ENCODE assay signal across 16 mouse cellular contexts in the genomic region with DNA sequence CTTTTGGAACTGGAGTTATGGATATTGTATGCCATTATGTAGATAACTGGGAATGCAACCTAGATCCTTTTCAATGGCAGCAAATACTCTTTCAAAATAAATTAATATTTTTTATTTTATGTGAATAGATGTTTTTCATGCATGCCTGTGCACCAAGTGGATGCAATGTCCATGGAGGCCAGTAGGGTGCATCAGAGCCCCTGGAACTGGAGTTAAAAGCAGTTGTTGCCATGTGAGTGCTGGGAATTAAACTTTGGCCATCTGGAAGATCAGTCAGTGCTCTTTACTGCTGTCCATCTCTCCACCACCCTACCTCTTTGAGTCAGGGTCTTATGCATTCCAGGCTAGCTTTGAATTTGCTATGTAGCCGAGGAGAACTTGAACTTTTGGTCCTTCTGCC. TPM values are rescaled to one million over a fixed set of nuclear protein-coding genes. Genes with fewer than 3 reads are reported as not detected.
DNase-seq lines count a peak whose midpoint lies in the region; ATAC-seq and TF ChIP-seq lines count a peak whose summit lies in the region.
"Had no signal": no experiment of that assay in that cellular context is flagged by ENCODE, and none has a peak within 500 bp of the region (broad histone marks: within the 10 kb centered on the region; RNA-seq: fewer than 3 reads in every experiment).

No protein-coding gene starts in this region.

- H3K4me2 ChIP-seq in midbrain, embryonic 11.5 days: no peak overlapping the region
- H3K4me2 ChIP-seq in midbrain, embryonic 13.5 days (replicated peaks): no peak overlapping the region
- H3K4me2 ChIP-seq: heart, embryonic 11.5 days; limb, embryonic 15.5 days; midbrain, embryonic 12.5 days had no signal

- no peak overlapping the region for H3K4me3 ChIP-seq in kidney, adult 2 months (ENCODE audit: insufficient read depth, low read depth, low read length)
- H3K4me3 ChIP-seq in midbrain, embryonic 11.5 days (ENCODE audit: low read depth, low read length): no peak overlapping the region
- H3K4me3 ChIP-seq in midbrain, embryonic 13.5 days (replicated peaks): no peak overlapping the region
- no peak overlapping the region for H3K4me3 ChIP-seq in E14TG2a.4 (replicated peaks; ENCODE audit: low read length)
- H3K4me3 ChIP-seq: limb, embryonic 15.5 days; midbrain, embryonic 12.5 days had no signal

- TF ChIP-seq CTCF in kidney, adult 2 months (conservative IDR thresholded peaks at IDR 0.05; ENCODE audit: insufficient read depth, insufficient read length, low read depth, low read length): peak; percentile 29
- peak; percentile 47 for TF ChIP-seq CTCF in E14TG2a.4 (conservative IDR thresholded peaks at IDR 0.05; ENCODE audit: low read length)

- H3K27ac ChIP-seq in kidney, adult 2 months (ENCODE audit: insufficient read depth, low read depth, low read length): no peak overlapping the region
- H3K27ac ChIP-seq in midbrain, embryonic 11.5 days (ENCODE audit: low read depth, low read length): no peak overlapping the region
- H3K27ac ChIP-seq in midbrain, embryonic 13.5 days: no peak overlapping the region
- H3K27ac ChIP-seq: limb, embryonic 15.5 days; midbrain, embryonic 12.5 days had no signal

- no peaks in the 10 kb centered on the region for H3K4me1 ChIP-seq in kidney, adult 2 months (ENCODE audit: control insufficient read depth, insufficient read depth, low read length)
- H3K4me1 ChIP-seq in midbrain, embryonic 11.5 days (ENCODE audit: control insufficient read depth, insufficient read depth, low read length): no peaks in the 10 kb centered on the region
- H3K4me1 ChIP-seq in midbrain, embryonic 13.5 days (replicated peaks): no peaks in the 10 kb centered on the region
- H3K4me1 ChIP-seq in E14TG2a.4 (replicated peaks; ENCODE audit: low read depth, low read length): no peaks in the 10 kb centered on the region
- H3K4me1 ChIP-seq: limb, embryonic 15.5 days; midbrain, embryonic 12.5 days had no signal

- H3K27me3 ChIP-seq in kidney, adult 2 months (replicated peaks; ENCODE audit: control insufficient read depth, insufficient read depth, low read length): no peaks in the 10 kb centered on the region
- H3K27me3 ChIP-seq in midbrain, embryonic 11.5 days (ENCODE audit: control insufficient read depth, insufficient read depth, low read length): no peaks in the 10 kb centered on the region
- no peaks in the 10 kb centered on the region for H3K27me3 ChIP-seq in midbrain, embryonic 13.5 days
- H3K27me3 ChIP-seq in E14TG2a.4 (ENCODE audit: insufficient read depth, low read length): no peaks in the 10 kb centered on the region
- H3K27me3 ChIP-seq: limb, embryonic 15.5 days; midbrain, embryonic 12.5 days had no signal

- no peak for TF ChIP-seq POLR2A in kidney, adult 2 months (IDR thresholded peaks at IDR 0.05; ENCODE audit: low read depth, low read length)

- no peaks in the 10 kb centered on the region for H3K36me3 ChIP-seq in kidney, adult 2 months (ENCODE audit: control insufficient read depth, insufficient read depth, low read length)
- H3K36me3 ChIP-seq in midbrain, embryonic 11.5 days (ENCODE audit: control insufficient read depth, insufficient read depth, low read length): no peaks in the 10 kb centered on the region
- H3K36me3 ChIP-seq in midbrain, embryonic 13.5 days: no peaks in the 10 kb centered on the region
- H3K36me3 ChIP-seq in E14TG2a.4 (ENCODE audit: insufficient read depth, low read length): no peaks in the 10 kb centered on the region
- H3K36me3 ChIP-seq: limb, embryonic 15.5 days; midbrain, embryonic 12.5 days had no signal

- H3K9ac ChIP-seq in midbrain, embryonic 11.5 days (ENCODE audit: low read length): no peak overlapping the region
- no peak overlapping the region for H3K9ac ChIP-seq in midbrain, embryonic 13.5 days (replicated peaks)
- H3K9ac ChIP-seq: forebrain, postnatal 0 days; limb, embryonic 15.5 days; midbrain, embryonic 12.5 days had no signal

- WGBS in kidney, adult 2 months: 74% methylated on average over 1 of the region's 1 CpGs
- 84% methylated on average over 1 of the region's 1 CpGs for WGBS in midbrain, embryonic 11.5 days
- 97% methylated on average over 1 of the region's 1 CpGs for WGBS in midbrain, embryonic 13.5 days

- DNase-seq in kidney, adult 2 months: no peak
- DNase-seq in kidney, adult 8-10 months: no peak
- peak; percentile 41 for DNase-seq in midbrain, embryonic 11.5 days (ENCODE audit: low spot score, missing footprints)
- DNase-seq in right cerebral cortex, postnatal 36 days (ENCODE audit: low spot score in 2 of 2): no peak
- DNase-seq: cerebellum, postnatal 25 days; forebrain, postnatal 0 days; gastrocnemius, postnatal 10 days; heart, postnatal 36 days; kidney, postnatal 10 days; layer of hippocampus, adult 9-11 months had no signal

- no peak for ATAC-seq in midbrain, embryonic 11.5 days (ENCODE audit: low FRiP score)
- ATAC-seq in midbrain, embryonic 13.5 days: no peak
- ATAC-seq in megakaryocyte, adult 5-6 weeks (ENCODE audit: poor library complexity, severe bottlenecking): 0 out of 2 replicates have a peak, but pooled peaks have one; percentile 38
- ATAC-seq: forebrain, postnatal 0 days had no signal

- H3K9me3 ChIP-seq in midbrain, embryonic 11.5 days (ENCODE audit: control insufficient read depth, low read length): no peaks in the 10 kb centered on the region
- H3K9me3 ChIP-seq in midbrain, embryonic 13.5 days: no peaks in the 10 kb centered on the region
- peaks cover 6% of the 10 kb centered on the region for H3K9me3 ChIP-seq in E14TG2a.4 (ENCODE audit: low read length)
- H3K9me3 ChIP-seq: limb, embryonic 15.5 days; midbrain, embryonic 12.5 days had no signal

RNA-seq across cellular contexts. Expression of a gene that starts 19.4 kb away (rescaled TPM):
- polyA plus RNA-seq in kidney, adult 2 months (2012; rRNA removed): 0.10 and 0.39 TPM in 2 replicates
- 0.04 and 0.10 TPM in 2 replicates for polyA plus RNA-seq in midbrain, embryonic 11.5 days (2014; fragmentation: Nextera tagmentation; extraction: Ambion mirVana)
- 0.09 TPM in 1 of 2 replicates, not detected in the other for polyA plus RNA-seq in midbrain, embryonic 13.5 days (2015; fragmentation: Nextera tagmentation; extraction: Ambion mirVana)
- total RNA-seq in megakaryocyte, adult 5-6 weeks (2015): 0.52 and 1.2 TPM in 2 replicates
- 0.18 and 1.5 TPM in 2 replicates for total RNA-seq in megakaryocyte, adult 5-6 weeks (2017)
